Mouse (Mus musculus) CD8-positive naive resting alpha-beta T cell, adult 57 days (primary cell): Measurements from ENCODE around the gene P3h1. TPM values are rescaled to one million over a fixed set of nuclear protein-coding genes. Genes with fewer than 3 reads are reported as not detected.

ENCODE experiments used
- total RNA-seq: library from RNA; stranded (reverse); gene quantifications from one replicate; pipeline ENCODE4 v1.2.4, GENCODE M21; 2023

Gene P3h1
- total RNA-seq: 5.3 TPM

DNA sequence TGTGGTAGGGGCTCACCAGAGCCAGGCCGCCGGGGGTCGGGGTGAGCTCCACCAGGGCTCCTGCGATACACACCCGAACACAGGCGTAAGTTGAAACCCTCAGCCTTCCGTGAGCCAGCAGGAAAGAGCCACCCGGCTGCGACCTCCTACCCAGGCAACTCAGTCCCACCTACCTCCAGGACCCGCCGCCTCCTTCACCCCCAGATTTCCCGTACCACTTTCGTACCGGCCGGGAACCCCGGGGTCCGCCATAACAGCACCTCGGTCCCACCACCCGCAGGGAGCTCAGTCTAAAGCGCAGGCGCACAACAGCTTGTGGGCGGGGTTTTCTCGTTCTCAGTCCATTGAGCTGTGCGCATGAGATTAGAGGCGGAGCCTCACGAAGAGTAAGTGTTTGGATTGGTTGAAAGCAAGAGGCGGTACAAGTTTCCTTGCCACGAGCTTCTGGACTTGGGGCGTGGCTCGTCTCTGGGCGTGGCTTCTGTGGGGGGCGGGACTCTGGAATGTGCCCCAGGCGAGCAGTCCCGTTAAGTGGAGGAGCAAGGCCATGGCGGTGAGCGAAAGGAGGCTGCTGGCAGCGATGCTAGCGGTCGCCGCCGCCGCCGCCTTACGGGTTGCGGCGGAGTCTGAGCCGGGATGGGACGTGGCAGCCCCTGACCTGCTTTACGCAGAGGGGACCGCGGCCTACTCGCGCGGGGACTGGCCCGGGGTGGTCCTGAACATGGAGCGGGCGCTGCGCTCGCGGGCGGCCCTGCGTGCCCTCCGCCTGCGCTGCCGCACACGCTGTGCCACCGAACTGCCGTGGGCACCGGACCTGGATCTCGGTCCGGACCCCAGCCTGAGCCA is at the start of gene P3h1, which contains the start of gene AU022252:
Gene P3h1, plus strand, starts transcription at position 506 of the 846 bp plus-strand sequence.
Gene AU022252, minus strand, starts transcription at position 303 of the 846 bp plus-strand sequence.

DNA sequence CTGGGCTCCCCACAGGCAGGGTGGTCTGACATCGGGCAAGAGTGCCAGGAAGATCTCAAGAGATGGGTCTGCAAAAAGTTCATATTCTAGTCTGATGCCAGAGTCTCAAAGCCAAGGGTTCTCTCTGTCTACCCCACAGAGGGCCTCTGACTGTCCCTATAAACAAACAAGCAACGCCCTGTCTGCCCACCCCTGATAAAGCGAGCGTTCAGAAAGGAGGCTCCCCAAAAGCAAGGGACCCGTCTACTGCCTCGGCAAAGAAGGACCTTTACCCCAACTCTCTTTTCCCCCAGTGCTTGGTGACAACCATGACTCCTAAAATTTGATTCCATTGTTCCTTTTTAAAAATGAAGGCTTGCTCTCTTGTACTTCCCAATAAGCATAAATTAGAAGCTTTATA is 42.9 kb upstream of the P3h1 start, which contains the start of gene Ermap:
Gene Ermap, minus strand, starts transcription at position 148 of the 400 bp plus-strand sequence.

DNA sequence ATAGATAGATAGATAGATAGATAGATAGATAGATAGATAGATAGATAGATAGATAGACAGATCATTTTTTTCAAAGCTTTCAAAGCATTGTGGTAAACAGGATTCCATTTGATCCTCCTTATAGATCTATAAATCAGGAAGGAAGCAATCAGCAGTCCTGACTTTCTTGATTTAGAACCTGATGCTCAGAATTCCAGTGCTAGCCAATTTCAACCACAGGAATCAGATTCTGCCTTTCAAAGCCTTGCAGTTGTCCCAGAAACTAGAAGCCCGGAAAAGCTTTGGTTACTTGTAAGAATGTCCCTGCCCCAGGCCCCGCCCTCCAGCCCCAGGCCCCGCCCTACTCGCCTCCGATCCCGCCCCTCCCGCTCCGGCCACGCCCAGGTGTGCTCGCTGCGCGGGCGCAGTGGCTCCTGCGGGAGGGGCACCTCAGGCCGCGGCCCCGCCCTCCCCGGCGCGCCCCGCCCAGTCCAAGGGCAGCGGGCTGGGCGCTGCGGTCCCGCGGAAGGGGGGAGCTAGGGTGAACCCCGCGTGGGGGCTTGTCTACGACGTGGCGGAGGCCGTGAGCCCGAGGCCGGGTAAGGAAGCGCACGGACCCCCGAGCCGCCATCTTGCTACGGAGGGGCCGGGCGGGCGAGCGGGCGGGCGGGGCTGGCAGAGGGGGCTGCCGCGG is 37.7 kb upstream of the P3h1 start, which contains the start of gene Svbp:
Gene Svbp, plus strand, starts transcription at position 398 of the 673 bp plus-strand sequence.

DNA sequence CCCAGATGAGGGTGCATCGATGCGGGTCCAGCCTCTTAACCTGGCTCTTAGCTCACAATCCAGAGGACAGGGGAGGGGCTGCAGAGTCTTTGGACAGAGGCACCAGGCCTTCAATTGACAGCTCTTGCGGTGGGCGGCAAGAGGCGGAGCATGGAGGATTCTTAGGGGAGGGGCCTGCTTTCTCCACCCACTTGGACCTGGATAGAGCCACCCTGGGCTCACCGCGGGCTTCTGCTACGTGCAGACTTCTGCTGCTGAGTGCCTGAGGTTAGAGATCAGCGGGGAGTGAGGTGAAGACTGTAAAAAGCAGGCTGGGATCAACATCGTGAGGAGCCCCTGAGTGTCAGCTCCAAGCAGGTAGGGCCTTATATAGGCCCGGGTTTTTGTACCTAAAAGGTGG is 14.5 kb upstream of the P3h1 start, which contains the start of gene Tmem269:
Gene Tmem269, minus strand, starts transcription at position 49 of the 400 bp plus-strand sequence.

DNA sequence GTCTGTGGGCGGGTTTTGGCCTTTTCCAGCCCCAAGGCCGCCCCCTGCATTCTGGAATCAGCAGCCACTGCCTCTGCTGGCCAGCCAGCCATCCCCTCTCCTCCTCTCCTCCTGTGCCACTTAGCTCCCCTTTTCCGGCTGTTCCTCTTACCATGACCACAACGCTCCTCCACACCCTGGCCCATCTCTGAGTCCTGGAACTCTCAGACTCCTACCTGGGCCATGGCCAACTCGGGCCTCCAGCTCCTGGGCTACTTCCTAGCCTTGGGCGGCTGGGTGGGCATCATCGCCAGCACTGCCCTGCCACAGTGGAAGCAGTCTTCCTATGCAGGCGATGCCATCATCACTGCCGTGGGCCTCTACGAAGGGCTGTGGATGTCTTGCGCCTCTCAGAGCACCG is 22.6 kb downstream of the P3h1 start, which contains the start of gene Cldn19:
Gene Cldn19, plus strand, starts transcription at position 64 of the 400 bp plus-strand sequence.

DNA sequence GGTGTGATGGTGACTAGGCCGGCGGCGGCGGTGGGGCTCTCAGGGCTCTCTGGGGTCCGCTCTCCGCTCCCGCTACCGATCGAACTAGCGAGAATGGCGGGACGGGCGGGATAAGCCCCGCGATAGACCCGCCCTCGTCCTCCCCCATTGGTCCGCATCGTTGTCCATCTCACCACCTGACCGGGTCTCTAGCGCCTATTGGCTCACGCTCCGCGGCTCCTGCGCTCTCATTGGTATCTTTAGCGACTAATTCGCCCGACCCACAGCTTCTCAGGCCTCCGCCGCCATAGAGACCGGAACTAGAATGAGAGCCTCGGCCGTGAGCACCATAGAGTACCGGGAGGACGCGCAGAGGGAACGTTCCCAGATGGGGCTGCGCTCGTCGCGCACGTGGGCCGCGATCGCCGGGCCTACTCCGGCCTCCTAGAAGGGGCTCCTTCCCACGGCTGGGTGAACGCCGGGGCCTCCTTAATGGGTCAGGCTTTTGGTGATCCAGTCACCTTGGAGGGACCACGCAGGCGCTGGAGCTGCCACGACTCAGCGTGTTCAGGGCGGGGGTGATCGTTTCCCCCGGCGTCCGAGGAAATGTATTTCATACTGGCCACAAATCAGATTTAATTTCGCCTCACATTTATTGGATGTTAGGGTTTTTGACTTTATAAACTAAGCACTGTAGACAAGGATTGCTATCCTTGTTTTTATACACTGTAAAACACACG is 61.9 kb downstream of the P3h1 start, which contains the start of gene Ybx1:
Gene Ybx1, minus strand, starts transcription at position 190 of the 719 bp plus-strand sequence.

Other genes starting within 250 kb of the P3h1 start
- 37.1 TPM for gene Slc2a1, start 124.2 kb upstream of the P3h1 start, total RNA-seq
- gene Zfp691, start 58.7 kb upstream of the P3h1 start, total RNA-seq: 5.1 TPM
- 0.86 TPM for gene Ermap, start 42.9 kb upstream of the P3h1 start, total RNA-seq
- gene Svbp, start 37.6 kb upstream of the P3h1 start, total RNA-seq: 20.9 TPM
- gene Tmem269, start 14.7 kb upstream of the P3h1 start, total RNA-seq: not detected
- gene AU022252, start 203 bp upstream of the P3h1 start, total RNA-seq: 7.8 TPM
- gene Cldn19, start 22.5 kb downstream of the P3h1 start, total RNA-seq: not detected
- 331 TPM for gene Ybx1, start 61.7 kb downstream of the P3h1 start, total RNA-seq
- gene Ppih, start 87.6 kb downstream of the P3h1 start, total RNA-seq: 27.8 TPM
- gene Ccdc30, start 182.6 kb downstream of the P3h1 start, total RNA-seq: 6.2 TPM
- gene Ppcs, start 189.5 kb downstream of the P3h1 start, total RNA-seq: 10.3 TPM
- gene Zmynd12, start 189.9 kb downstream of the P3h1 start, total RNA-seq: not detected